Mouse (Mus musculus): ENCODE results near the gene Gm17482.

The Gm17482 gene

GRCm38 (mm10) chr6:115291823-115292222 is 64.7 kb downstream of the Gm17482 start:
- DNase-seq (ENCODE audit: low read depth, low spot score) = no peak

DNA sequence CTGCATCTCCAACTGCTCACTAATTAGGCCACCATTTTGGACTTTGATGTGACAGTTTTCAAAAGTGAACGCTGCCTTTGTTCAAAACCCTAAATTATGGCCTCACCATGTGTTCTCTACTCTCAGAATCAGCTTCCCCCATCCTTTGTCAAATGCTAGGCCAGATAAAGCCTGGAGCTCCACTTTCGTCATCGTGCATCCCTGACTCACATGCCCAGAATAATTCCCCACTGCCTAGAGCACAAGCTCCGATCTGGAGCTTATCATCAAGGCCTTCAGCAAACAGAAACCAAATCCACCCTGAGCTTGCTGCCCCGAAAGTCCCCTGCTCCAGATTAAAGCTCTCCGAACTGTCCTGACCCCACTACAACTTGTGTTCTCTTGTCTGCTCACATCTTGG is 65.5 kb downstream of the Gm17482 start:
- DNase-seq (ENCODE audit: low read depth, low spot score) = no peak

- DNase-seq (ENCODE audit: low read depth, low spot score) = no peak
Observed at GRCm38 (mm10) chr6:115293877-115294276, 66.7 kb downstream of the Gm17482 start.

DNA sequence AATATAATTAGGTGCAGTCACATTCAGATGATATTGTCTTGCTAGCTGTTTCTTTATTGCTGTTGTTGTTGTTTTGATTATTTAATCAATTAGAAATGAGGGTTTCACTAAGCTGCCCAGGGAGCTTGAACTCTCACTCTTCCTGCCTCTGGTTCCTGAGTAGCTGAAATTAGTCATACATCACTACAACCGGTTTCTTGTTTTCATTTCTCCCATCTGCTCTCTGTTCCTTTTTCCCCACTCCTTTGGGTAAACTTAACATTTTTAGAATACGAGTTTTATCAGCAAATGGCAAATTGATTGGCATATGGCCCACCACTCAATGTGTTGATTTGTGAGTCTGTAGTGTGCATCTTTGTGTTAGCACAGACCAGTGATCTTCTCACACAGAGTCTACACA is 80.0 kb downstream of the Gm17482 start:
- no peak for DNase-seq (ENCODE audit: low read depth, low spot score)

Measured in retina, postnatal 7 days (tissue).